Mouse (Mus musculus): Measurements from ENCODE around the gene Oasl2.

DNA sequence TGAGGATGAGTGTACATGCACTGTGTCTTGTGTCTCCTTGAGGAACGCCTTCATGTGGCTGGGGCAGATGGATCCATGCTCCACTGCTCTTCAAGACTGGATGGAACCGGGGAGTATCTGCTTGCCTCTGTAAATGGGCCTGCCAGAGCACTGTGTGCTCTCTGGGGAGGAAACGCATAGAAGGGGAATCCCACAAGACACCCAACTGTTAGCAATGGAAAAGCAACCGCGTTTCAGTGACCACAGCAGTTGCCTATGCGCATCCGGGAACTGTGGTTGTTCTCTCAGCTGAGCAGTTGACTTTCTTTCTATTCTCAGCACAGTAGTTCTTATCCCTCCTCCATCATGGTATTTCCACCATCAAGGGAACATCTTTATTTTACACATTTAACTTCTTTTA is 31.9 kb upstream of the Oasl2 start:
- TF ChIP-seq POLR2A (IDR thresholded peaks at IDR 0.05; ENCODE audit: borderline replicate concordance, low read depth, low read length) = no peak
- TF ChIP-seq CTCF (IDR thresholded peaks at IDR 0.05; ENCODE audit: low read depth, low read length) = no peak

Data from bone marrow macrophage, adult 2 months (primary cell).